Mouse (Mus musculus): ENCODE measurements at regions not wholly inside any gene's neighbourhood (a gene's known extent, or its start where the extent isn't known, plus 50 kb on each side); places are given as distances from the start of the nearest gene placed in this dataset.

- H3K4me3 ChIP-seq (ENCODE audit: low read length) = no peak overlapping the region
- H3K27ac ChIP-seq (ENCODE audit: low read depth, low read length) = no peak overlapping the region
- H3K9ac ChIP-seq (ENCODE audit: low read depth, low read length) = no peak overlapping the region
- no peaks in the 10 kb centered on the region for H3K27me3 ChIP-seq (ENCODE audit: control insufficient read depth, insufficient read depth, low read length)
- H3K4me2 ChIP-seq (replicated peaks; ENCODE audit: low read depth, low read length) = no peak overlapping the region
- no peaks in the 10 kb centered on the region for H3K4me1 ChIP-seq (ENCODE audit: control insufficient read depth, insufficient read depth, low read length)
- 44% methylated on average over 6 of the region's 6 CpGs for WGBS
- H3K36me3 ChIP-seq (ENCODE audit: control insufficient read depth, insufficient read depth, low read length) = no peaks in the 10 kb centered on the region
- peak; percentile 78; the same call in 1 of the 2 replicates for ATAC-seq (ENCODE audit: low FRiP score, low TSS enrichment)
- no peaks in the 10 kb centered on the region for H3K9me3 ChIP-seq (ENCODE audit: control insufficient read depth, low read length)
These were observed 283.1 kb upstream of the Gm10192 start for GRCm38 (mm10) chr4:97465932-97466666.

GRCm38 (mm10) chr4:97465517-97465916, 282.6 kb upstream of the Gm10192 start:
- Histone ChIP-seq H3K36me3 (ENCODE audit: control insufficient read depth, insufficient read depth, low read length) (no peaks in the 10 kb centered on the region), H3K4me2 (replicated peaks; ENCODE audit: low read depth, low read length) (no peak overlapping the region), H3K4me1 (ENCODE audit: control insufficient read depth, insufficient read depth, low read length) (no peaks in the 10 kb centered on the region), H3K27ac (ENCODE audit: low read depth, low read length) (no peak overlapping the region), H3K9ac (ENCODE audit: low read depth, low read length) (no peak overlapping the region), H3K4me3 (ENCODE audit: low read length) (no peak overlapping the region), H3K27me3 (ENCODE audit: control insufficient read depth, insufficient read depth, low read length) (no peaks in the 10 kb centered on the region), H3K9me3 (ENCODE audit: control insufficient read depth, low read length) (no peaks in the 10 kb centered on the region)
- ATAC-seq (ENCODE audit: low FRiP score, low TSS enrichment) = no peak

- no peaks in the 10 kb centered on the region for H3K4me1 ChIP-seq (ENCODE audit: control insufficient read depth, insufficient read depth, low read length)
- no peaks in the 10 kb centered on the region for H3K36me3 ChIP-seq (ENCODE audit: control insufficient read depth, insufficient read depth, low read length)
- H3K4me3 ChIP-seq (ENCODE audit: low read length) = no peak overlapping the region
- H3K4me2 ChIP-seq (replicated peaks; ENCODE audit: low read depth, low read length) = no peak overlapping the region
- WGBS = 74% methylated on average over 1 of the region's 1 CpGs
- no peak overlapping the region for H3K27ac ChIP-seq (ENCODE audit: low read depth, low read length)
- no peak overlapping the region for H3K9ac ChIP-seq (ENCODE audit: low read depth, low read length)
- no peaks in the 10 kb centered on the region for H3K9me3 ChIP-seq (ENCODE audit: control insufficient read depth, low read length)
- H3K27me3 ChIP-seq (ENCODE audit: control insufficient read depth, insufficient read depth, low read length) = no peaks in the 10 kb centered on the region
- no peak for ATAC-seq (ENCODE audit: low FRiP score, low TSS enrichment)
These were observed 278.2 kb upstream of the Gm10192 start for GRCm38 (mm10) chr4:97461177-97461576.

GRCm38 (mm10) chr4:97439288-97440029, 256.5 kb upstream of the Gm10192 start:
- Histone ChIP-seq H3K27me3 (ENCODE audit: control insufficient read depth, insufficient read depth, low read length) (no peaks in the 10 kb centered on the region), H3K9ac (ENCODE audit: low read depth, low read length) (no peak overlapping the region), H3K4me2 (replicated peaks; ENCODE audit: low read depth, low read length) (no peak overlapping the region), H3K4me3 (ENCODE audit: low read length) (no peak overlapping the region), H3K9me3 (ENCODE audit: control insufficient read depth, low read length) (no peaks in the 10 kb centered on the region), H3K36me3 (ENCODE audit: control insufficient read depth, insufficient read depth, low read length) (no peaks in the 10 kb centered on the region), H3K27ac (ENCODE audit: low read depth, low read length) (no peak overlapping the region), H3K4me1 (ENCODE audit: control insufficient read depth, insufficient read depth, low read length) (no peaks in the 10 kb centered on the region)
- WGBS = 73% methylated on average over 5 of the region's 5 CpGs
- ATAC-seq (ENCODE audit: low FRiP score, low TSS enrichment) = no peak

- 76% methylated on average over 1 of the region's 1 CpGs for WGBS
- Histone ChIP-seq H3K9ac (ENCODE audit: low read depth, low read length) (no peak overlapping the region), H3K27ac (ENCODE audit: low read depth, low read length) (no peak overlapping the region), H3K36me3 (ENCODE audit: control insufficient read depth, insufficient read depth, low read length) (no peaks in the 10 kb centered on the region), H3K4me2 (replicated peaks; ENCODE audit: low read depth, low read length) (no peak overlapping the region), H3K4me3 (ENCODE audit: low read length) (no peak overlapping the region), H3K4me1 (ENCODE audit: control insufficient read depth, insufficient read depth, low read length) (no peaks in the 10 kb centered on the region), H3K27me3 (ENCODE audit: control insufficient read depth, insufficient read depth, low read length) (no peaks in the 10 kb centered on the region), H3K9me3 (ENCODE audit: control insufficient read depth, low read length) (no peaks in the 10 kb centered on the region)
- no peak for ATAC-seq (ENCODE audit: low FRiP score, low TSS enrichment)
These were observed 249.7 kb upstream of the Gm10192 start for GRCm38 (mm10) chr4:97432681-97433080.

GRCm38 (mm10) chr4:97432094-97432493, 249.1 kb upstream of the Gm10192 start:
- Histone ChIP-seq H3K36me3 (ENCODE audit: control insufficient read depth, insufficient read depth, low read length) (no peaks in the 10 kb centered on the region), H3K27me3 (ENCODE audit: control insufficient read depth, insufficient read depth, low read length) (no peaks in the 10 kb centered on the region), H3K4me2 (replicated peaks; ENCODE audit: low read depth, low read length) (no peak overlapping the region), H3K9ac (ENCODE audit: low read depth, low read length) (no peak overlapping the region), H3K27ac (ENCODE audit: low read depth, low read length) (no peak overlapping the region), H3K4me3 (ENCODE audit: low read length) (no peak overlapping the region), H3K4me1 (ENCODE audit: control insufficient read depth, insufficient read depth, low read length) (no peaks in the 10 kb centered on the region), H3K9me3 (ENCODE audit: control insufficient read depth, low read length) (no peaks in the 10 kb centered on the region)
- WGBS = 86% methylated on average over 1 of the region's 1 CpGs
- no peak for ATAC-seq (ENCODE audit: low FRiP score, low TSS enrichment)

- Histone ChIP-seq H3K9me3 (ENCODE audit: control insufficient read depth, low read length) (no peaks in the 10 kb centered on the region), H3K4me1 (ENCODE audit: control insufficient read depth, insufficient read depth, low read length) (no peaks in the 10 kb centered on the region), H3K4me3 (ENCODE audit: low read length) (no peak overlapping the region), H3K27ac (ENCODE audit: low read depth, low read length) (no peak overlapping the region), H3K36me3 (ENCODE audit: control insufficient read depth, insufficient read depth, low read length) (no peaks in the 10 kb centered on the region), H3K27me3 (ENCODE audit: control insufficient read depth, insufficient read depth, low read length) (no peaks in the 10 kb centered on the region), H3K9ac (ENCODE audit: low read depth, low read length) (no peak overlapping the region), H3K4me2 (replicated peaks; ENCODE audit: low read depth, low read length) (no peak overlapping the region)
- WGBS = 81% methylated on average over 2 of the region's 2 CpGs
- no peak for ATAC-seq (ENCODE audit: low FRiP score, low TSS enrichment)
These were observed 248.3 kb upstream of the Gm10192 start for GRCm38 (mm10) chr4:97431239-97431638.

GRCm38 (mm10) chr4:97419845-97420244, 236.9 kb upstream of the Gm10192 start:
- H3K4me3 ChIP-seq (ENCODE audit: low read length) = no peak overlapping the region
- H3K4me1 ChIP-seq (ENCODE audit: control insufficient read depth, insufficient read depth, low read length) = no peaks in the 10 kb centered on the region
- H3K27me3 ChIP-seq (ENCODE audit: control insufficient read depth, insufficient read depth, low read length) = no peaks in the 10 kb centered on the region
- no peak overlapping the region for H3K27ac ChIP-seq (ENCODE audit: low read depth, low read length)
- H3K9ac ChIP-seq (ENCODE audit: low read depth, low read length) = no peak overlapping the region
- no peak overlapping the region for H3K4me2 ChIP-seq (replicated peaks; ENCODE audit: low read depth, low read length)
- no peaks in the 10 kb centered on the region for H3K36me3 ChIP-seq (ENCODE audit: control insufficient read depth, insufficient read depth, low read length)
- 88% methylated on average over 1 of the region's 1 CpGs for WGBS
- no peaks in the 10 kb centered on the region for H3K9me3 ChIP-seq (ENCODE audit: control insufficient read depth, low read length)
- no peak for ATAC-seq (ENCODE audit: low FRiP score, low TSS enrichment)

- Histone ChIP-seq H3K9ac (ENCODE audit: low read depth, low read length) (no peak overlapping the region), H3K9me3 (ENCODE audit: control insufficient read depth, low read length) (no peaks in the 10 kb centered on the region), H3K4me3 (ENCODE audit: low read length) (no peak overlapping the region), H3K36me3 (ENCODE audit: control insufficient read depth, insufficient read depth, low read length) (no peaks in the 10 kb centered on the region), H3K4me2 (replicated peaks; ENCODE audit: low read depth, low read length) (no peak overlapping the region), H3K27me3 (ENCODE audit: control insufficient read depth, insufficient read depth, low read length) (no peaks in the 10 kb centered on the region), H3K4me1 (ENCODE audit: control insufficient read depth, insufficient read depth, low read length) (no peaks in the 10 kb centered on the region), H3K27ac (ENCODE audit: low read depth, low read length) (no peak overlapping the region)
- 40% methylated on average over 5 of the region's 5 CpGs for WGBS
- ATAC-seq (ENCODE audit: low FRiP score, low TSS enrichment) = no peak
These were observed 235.7 kb upstream of the Gm10192 start for GRCm38 (mm10) chr4:97418616-97419015.
